Mouse (Mus musculus) liver, embryonic 14.5 days (tissue): ENCODE results near the gene Zfp566.

Source experiments
- CTCF ChIP-seq: IDR thresholded peaks from 2 replicates; pipeline ENCODE4 v1.5.1; 2016; ENCODE audit warnings: antibody characterized with exemption, low read depth, control low read depth
- EP300 ChIP-seq: IDR thresholded peaks from 2 replicates; pipeline ENCODE4 v1.6.1; 2016; ENCODE audit warnings: antibody characterized with exemption, low read depth

GRCm38 (mm10) chr7:30062478-30062877, 27.8 kb downstream of the Zfp566 start:
- TF ChIP-seq CTCF, result peak; percentile 67
- TF ChIP-seq EP300, result no peak
